Mouse (Mus musculus) spleen, adult 10 weeks (tissue): Measurements from ENCODE around the gene Ier5. TPM values are rescaled to one million over a fixed set of nuclear protein-coding genes. Genes with fewer than 3 reads are reported as not detected.

Experiments
- polyA plus RNA-seq: library from polyadenylated mRNA; stranded (reverse); fragments of 350-450 nt; fragmentation: Illumina TruSeq; extraction: RNeasy Lipid Tissue Mini Kit (QIAGEN cat#74804); gene quantifications from one replicate; pipeline ENCODE4 v1.2.3, GENCODE M21; 2015; ENCODE audit warnings: low replicate concordance; ENCODE audit not compliant: insufficient read depth

The Ier5 gene
- 62.6 TPM for polyA plus RNA-seq

GRCm38 (mm10) chr1:155099280-155099848 lies at the start of gene Ier5:
Ier5 (minus strand) TSS chr1:155099636.

GRCm38 (mm10) chr1:155146572-155146980 lies 47.1 kb upstream of the Ier5 start, which contains the start of gene Mr1:
Mr1 (minus strand) TSS chr1:155146814.

Other genes starting within 250 kb of the Ier5 start
- 29.6 TPM for gene Cacna1e, start 215.1 kb downstream of the Ier5 start, polyA plus RNA-seq
- 19.5 TPM for gene Mr1, start 47.2 kb upstream of the Ier5 start, polyA plus RNA-seq
- gene Stx6, start 59.1 kb upstream of the Ier5 start, polyA plus RNA-seq, result 31.7 TPM
- gene BC034090, start 144.8 kb upstream of the Ier5 start, polyA plus RNA-seq, result 1.0 TPM